Mouse (Mus musculus) adrenal gland, postnatal 36 days (tissue): ENCODE results near the gene Tpi1. TPM values are rescaled to one million over a fixed set of nuclear protein-coding genes. Genes with fewer than 3 reads are reported as not detected.
"Not testable (repeated sequence)": the region's sequence is repeated elsewhere in the genome, so short reads cannot be mapped to it uniquely, and the experiment has no call there.

Experiments
- DNase-seq, 2 experiments: peaks; one replicate each; pipeline ENCODE4 v3.0.0; 2021; ENCODE audit warnings: mixed read lengths in 1 of 2
- total RNA-seq, 2 experiments: library from RNA; stranded (reverse); gene quantifications; 2 replicates each; pipeline ENCODE4 v1.2.3; 2021

Tpi1 gene
- total RNA-seq, 2 experiments from 2014 or later, result 406 to 411 TPM

GRCm38 (mm10) chr6:124831649-124832048, 17.6 kb upstream of the Tpi1 start:
- DNase-seq, result no peak

GRCm38 (mm10) chr6:124831199-124831598, 17.1 kb upstream of the Tpi1 start:
- DNase-seq, result not testable (repeated sequence)

- peak; percentile 92 to 94 for DNase-seq
These were observed 16.0 kb upstream of the Tpi1 start for GRCm38 (mm10) chr6:124829799-124830700.

- peak; percentile 98 to 99 for DNase-seq
These were observed 15.0 kb upstream of the Tpi1 start, which contains the start of the genes Usp5 and Cdca3 for GRCm38 (mm10) chr6:124828868-124829798. Usp5 (minus strand) TSS chr6:124829484. Cdca3 (plus strand) TSS chr6:124829547.

- DNase-seq, result peak; percentile 75 to 76
These were observed 14.1 kb upstream of the Tpi1 start for GRCm38 (mm10) chr6:124828101-124828592.

GRCm38 (mm10) chr6:124822049-124822448, 8.0 kb upstream of the Tpi1 start:
- no peak for DNase-seq

- no peak for DNase-seq
These were observed 6.8 kb upstream of the Tpi1 start for GRCm38 (mm10) chr6:124820891-124821290.

GRCm38 (mm10) chr6:124817971-124818370, 3.9 kb upstream of the Tpi1 start:
- no peak for DNase-seq

- DNase-seq, result no peak
These were observed 3.5 kb upstream of the Tpi1 start for GRCm38 (mm10) chr6:124817563-124817962.

- DNase-seq, result no peak
These were observed 3.0 kb upstream of the Tpi1 start for GRCm38 (mm10) chr6:124817125-124817524.

- no peak for DNase-seq
These were observed 2.5 kb upstream of the Tpi1 start for GRCm38 (mm10) chr6:124816611-124817010.

GRCm38 (mm10) chr6:124814858-124815774, 1.0 kb upstream of the Tpi1 start:
- no peak for DNase-seq

- peak; percentile 25 to 49 for DNase-seq
These were observed 352 bp upstream of the Tpi1 start for GRCm38 (mm10) chr6:124814448-124814847.

- peak; percentile 73 to 80 for DNase-seq
These were observed 600 bp downstream of the Tpi1 start for GRCm38 (mm10) chr6:124813496-124813895.

GRCm38 (mm10) chr6:124812848-124813247, 1.2 kb downstream of the Tpi1 start:
- no peak for DNase-seq

- DNase-seq, result no peak
These were observed 2.2 kb downstream of the Tpi1 start for GRCm38 (mm10) chr6:124811701-124812560.

- DNase-seq, result no peak
These were observed 2.8 kb downstream of the Tpi1 start for GRCm38 (mm10) chr6:124811403-124811665.

GRCm38 (mm10) chr6:124810566-124811402, 3.3 kb downstream of the Tpi1 start:
- not testable (repeated sequence) for DNase-seq

- no peak for DNase-seq
These were observed 4.1 kb downstream of the Tpi1 start for GRCm38 (mm10) chr6:124809775-124810538.
